Mouse (Mus musculus) layer of hippocampus, adult 11-12 months (tissue): ENCODE results near the gene Gm15517.
A peak's percentile ranks its signal among the peaks of the same experiment; 100 is the strongest.
"Not testable (repeated sequence)": the region's sequence is repeated elsewhere in the genome, so short reads cannot be mapped to it uniquely, and the experiment has no call there.

Experiments used
- DNase-seq: peaks from one replicate; pipeline ENCODE4 v3.0.0; 2022; ENCODE audit warnings: low spot score

Gm15517 gene

GRCm38 (mm10) chr7:44269397-44269796 lies 8.2 kb downstream of the Gm15517 start:
- no peak for DNase-seq

- no peak for DNase-seq
These were observed 10.1 kb downstream of the Gm15517 start for GRCm38 (mm10) chr7:44271309-44271708.

- no peak for DNase-seq
These were observed 11.3 kb downstream of the Gm15517 start for GRCm38 (mm10) chr7:44272546-44272945.

GRCm38 (mm10) chr7:44273446-44273845 lies 12.2 kb downstream of the Gm15517 start:
- DNase-seq, result no peak

GRCm38 (mm10) chr7:44274096-44274495 lies 12.8 kb downstream of the Gm15517 start:
- no peak for DNase-seq

GRCm38 (mm10) chr7:44275546-44275945 lies 14.3 kb downstream of the Gm15517 start:
- DNase-seq, result no peak

GRCm38 (mm10) chr7:44276461-44277249 lies 15.4 kb downstream of the Gm15517 start:
- no peak for DNase-seq

DNA sequence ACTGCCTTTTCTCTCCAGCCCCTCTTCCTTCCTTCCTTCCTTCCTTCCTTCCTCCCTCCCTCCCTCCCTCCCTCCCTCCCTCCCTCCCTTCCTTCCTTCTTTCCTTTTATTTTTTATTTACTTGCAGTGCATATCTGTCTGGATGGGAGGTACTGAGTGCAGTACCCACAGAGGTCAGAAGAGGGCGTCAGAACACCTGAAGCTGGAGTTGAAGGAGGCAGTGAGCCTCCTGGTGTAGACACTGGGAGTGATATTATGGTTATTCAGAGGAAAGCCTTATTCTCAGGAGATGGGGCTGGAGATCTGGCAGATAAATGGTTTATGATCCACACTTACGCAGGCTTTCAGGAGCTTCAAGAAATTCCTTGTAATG lies 16.0 kb downstream of the Gm15517 start:
- peak; percentile 79 for DNase-seq

DNA sequence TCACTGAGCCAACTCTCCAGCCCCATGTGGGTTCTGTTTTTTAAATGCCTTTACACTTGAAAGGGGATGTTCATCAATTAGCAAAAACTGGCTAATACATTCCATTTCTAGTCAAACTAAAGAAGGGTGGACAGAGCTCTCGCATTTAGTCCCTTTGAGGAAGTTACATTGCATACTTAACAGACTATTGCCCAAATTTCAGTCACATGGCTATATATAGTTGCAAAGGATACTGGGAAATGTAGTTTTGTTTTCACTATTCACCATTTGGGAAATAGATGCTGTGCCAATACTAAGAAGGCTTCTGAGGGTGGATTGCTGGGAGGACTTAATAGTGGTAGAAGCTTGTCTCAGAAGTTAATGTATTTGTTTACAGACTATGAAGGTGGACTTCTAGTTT lies 19.7 kb downstream of the Gm15517 start:
- DNase-seq, result no peak

- DNase-seq, result no peak
These were observed 20.3 kb downstream of the Gm15517 start for GRCm38 (mm10) chr7:44281586-44281985.

DNA sequence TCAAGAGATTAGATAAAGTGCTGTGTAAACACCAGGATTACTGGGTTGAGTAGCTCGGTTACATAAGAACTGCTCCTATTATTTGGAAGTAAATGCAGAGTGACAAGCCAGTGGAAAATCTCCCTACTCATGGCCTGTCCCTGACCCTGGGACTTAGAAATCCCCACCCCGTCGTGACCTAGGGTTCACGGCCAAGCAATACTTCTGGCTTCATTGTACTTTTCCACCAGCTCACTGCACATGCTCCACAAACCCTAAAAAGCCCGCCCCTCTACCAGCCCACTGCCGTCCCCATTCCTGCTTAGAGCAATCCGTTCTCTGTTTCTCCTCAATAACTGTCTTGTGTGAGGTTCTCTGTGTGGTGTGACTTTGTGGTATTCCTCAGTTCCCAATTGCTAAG lies 26.5 kb downstream of the Gm15517 start:
- no peak for DNase-seq

DNA sequence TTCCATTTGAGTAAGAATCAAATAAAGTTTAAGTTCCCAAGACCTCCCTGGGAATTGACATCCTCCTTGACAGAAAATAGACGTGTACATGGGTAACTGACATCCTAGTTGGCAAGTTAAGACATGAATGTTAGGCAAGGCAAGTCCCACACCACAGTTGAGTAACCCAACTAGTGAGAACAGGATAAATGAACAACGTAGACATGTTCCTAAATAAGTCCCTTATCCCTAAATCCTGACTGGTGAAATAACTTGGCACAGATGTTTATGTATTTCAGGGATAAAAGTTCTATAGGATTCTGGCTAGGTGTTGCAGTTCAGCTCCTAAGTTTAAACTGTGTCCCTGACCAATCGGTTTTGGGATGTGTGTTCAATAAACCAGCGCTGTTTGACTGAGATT lies 29.7 kb downstream of the Gm15517 start:
- no peak for DNase-seq

GRCm38 (mm10) chr7:44291418-44291817 lies 30.2 kb downstream of the Gm15517 start:
- no peak for DNase-seq

DNA sequence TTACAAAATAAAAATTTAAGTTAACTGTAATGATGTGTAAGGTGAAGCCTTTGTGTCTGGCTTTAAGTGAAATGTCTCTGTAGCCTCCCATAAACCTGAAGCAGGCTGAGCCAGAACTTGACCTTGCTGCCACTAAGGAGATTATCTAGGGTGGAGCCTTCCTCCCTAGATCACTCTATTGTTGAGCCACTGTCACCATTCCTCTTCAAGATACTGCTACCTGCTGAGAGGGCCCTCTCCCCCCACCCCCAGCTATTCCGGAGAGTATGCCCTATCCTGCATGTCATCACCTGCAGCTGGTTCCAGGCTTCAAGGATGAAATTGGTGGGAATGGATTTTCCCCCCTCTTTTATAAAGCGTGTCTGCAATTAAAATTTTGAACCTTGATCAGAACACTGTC lies 36.3 kb downstream of the Gm15517 start:
- not testable (repeated sequence) for DNase-seq

DNA sequence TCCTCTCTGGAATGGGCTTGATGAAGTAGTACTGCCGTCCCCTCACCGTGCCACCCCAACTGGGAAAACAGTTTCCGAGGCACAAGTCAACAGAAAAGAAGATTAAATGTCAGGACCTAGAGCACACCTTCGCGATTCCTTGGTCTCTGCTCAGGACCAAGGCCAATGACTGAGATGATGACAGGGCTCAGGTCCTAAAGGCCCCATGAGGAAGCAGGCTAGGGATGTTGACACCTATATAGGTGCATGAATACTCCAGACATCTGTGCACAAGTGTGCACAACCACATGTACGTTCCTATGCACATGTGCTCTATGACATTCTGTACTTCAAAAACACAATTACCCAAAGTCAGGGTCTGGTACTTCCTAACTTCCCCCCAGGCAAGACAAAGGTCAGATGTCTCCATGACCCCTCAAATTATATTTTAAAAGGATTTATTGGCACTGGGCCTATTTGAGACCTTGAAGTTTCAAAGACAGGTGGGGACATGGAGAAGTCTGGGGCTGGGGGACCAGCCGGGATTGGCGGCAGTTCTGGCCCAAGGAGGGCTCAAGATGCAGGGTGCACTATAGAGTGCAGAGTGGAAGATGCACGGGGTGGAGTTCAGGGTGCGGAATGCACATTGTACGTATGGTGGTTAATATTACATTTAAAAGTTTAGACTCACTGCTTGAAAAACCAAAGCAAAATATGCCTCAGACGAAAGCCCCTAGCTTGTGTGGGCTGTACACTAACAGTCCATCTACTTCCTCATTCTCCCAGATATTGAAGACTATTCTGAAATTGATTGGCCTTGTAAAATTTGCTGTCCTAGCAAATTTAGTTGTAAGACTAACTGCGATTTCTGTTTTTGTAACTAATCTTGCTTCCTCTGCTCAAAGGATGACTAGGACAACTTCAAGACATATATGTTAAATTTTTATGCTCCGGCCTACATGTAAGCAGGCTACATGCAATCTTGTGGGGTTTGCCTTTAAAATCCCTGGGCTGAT lies 42.4 kb downstream of the Gm15517 start:
- no peak for DNase-seq

GRCm38 (mm10) chr7:44304463-44304774 lies 43.2 kb downstream of the Gm15517 start:
- no peak for DNase-seq

DNA sequence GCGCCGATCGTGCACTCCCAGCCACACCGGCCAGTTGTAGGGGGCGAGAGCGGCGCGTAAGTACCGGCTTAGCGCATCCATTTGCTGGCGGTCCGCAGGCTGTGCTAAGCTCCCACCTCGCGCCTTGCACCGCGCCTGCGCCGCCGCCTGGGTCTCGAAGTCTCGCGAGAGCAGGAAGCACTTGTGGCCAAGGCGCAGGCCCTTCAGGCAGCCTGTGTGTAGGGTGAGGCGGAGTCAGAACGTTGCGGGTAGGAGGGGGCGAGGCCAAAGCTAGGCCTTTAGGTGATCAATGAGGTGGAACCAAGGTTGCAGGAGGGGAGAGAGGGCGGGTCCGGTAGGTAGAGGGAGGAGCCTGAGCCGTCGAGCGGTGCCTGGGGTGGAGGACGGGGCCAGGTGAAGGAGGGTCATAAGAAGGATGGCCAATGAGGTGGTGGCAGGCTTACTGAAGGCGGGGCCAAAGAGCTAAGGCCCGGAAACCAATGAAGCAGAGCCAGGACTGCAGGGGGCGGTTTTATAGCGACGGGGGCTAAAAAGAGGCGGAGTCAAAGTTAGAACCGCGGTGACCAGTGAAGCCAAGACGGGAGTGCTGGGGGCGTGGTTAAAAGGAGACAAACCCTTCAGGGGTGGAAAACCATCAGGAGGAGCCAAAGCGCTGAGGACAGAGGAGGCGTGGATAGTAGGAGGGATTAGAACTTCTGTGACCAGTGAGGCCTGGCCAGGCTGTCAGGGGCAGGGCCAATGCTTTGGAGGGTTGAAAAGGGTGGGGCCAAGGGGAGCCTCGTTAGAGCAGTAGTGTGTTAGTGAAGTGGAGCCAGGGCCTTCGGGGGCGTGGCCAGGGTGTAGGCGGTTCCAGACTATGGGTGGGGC lies 43.8 kb downstream of the Gm15517 start:
- DNase-seq, result peak; percentile 97

DNA sequence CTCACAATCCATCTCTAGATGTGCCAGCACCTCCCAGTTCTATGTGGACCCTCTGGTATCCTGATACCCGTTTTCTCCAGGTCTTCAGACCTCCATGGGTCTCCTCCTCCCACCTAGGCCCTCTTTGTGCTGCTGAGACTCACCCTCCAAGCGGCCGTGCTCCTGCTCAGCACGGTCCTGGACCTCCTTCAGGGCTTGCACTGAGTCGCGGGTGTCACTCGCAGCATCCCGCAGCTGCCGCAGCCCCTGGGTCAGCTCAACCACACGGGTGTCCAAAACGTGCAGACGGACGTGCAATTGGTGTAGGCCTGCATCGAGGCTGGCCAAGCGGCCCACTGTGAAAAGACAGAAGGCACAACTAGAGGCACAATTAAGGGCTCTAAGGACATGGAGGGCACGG lies 44.4 kb downstream of the Gm15517 start:
- DNase-seq, result no peak

- no peak for DNase-seq
These were observed 45.4 kb downstream of the Gm15517 start, which contains the start of gene Clec11a for GRCm38 (mm10) chr7:44306516-44307240. Clec11a (minus strand) TSS chr7:44306902.

- DNase-seq, result no peak
These were observed 46.2 kb downstream of the Gm15517 start for GRCm38 (mm10) chr7:44307261-44308020.
